Mouse (Mus musculus): Measurements from ENCODE around the gene Kcnn1. TPM values are rescaled to one million over a fixed set of nuclear protein-coding genes. Genes with fewer than 3 reads are reported as not detected.
A peak's percentile ranks its signal among the peaks of the same experiment; 100 is the strongest.

The Kcnn1 gene
- polyA plus RNA-seq, 1 experiment from 2014 or later = 2.0 TPM

- ATAC-seq = no peak
These were observed 19.8 kb downstream of the Kcnn1 start for GRCm38 (mm10) chr8:70843214-70843773.

GRCm38 (mm10) chr8:70842484-70842883, 20.6 kb downstream of the Kcnn1 start:
- no peak overlapping the region for H3K9ac ChIP-seq
- WGBS = 72% methylated on average over 25 of the region's 25 CpGs
- H3K9me3 ChIP-seq = no peaks in the 10 kb centered on the region
- no peak overlapping the region for H3K4me3 ChIP-seq (replicated peaks)
- ATAC-seq = no peak
- no peaks in the 10 kb centered on the region for H3K27me3 ChIP-seq (replicated peaks)
- no peak overlapping the region for H3K27ac ChIP-seq
- H3K4me2 ChIP-seq (replicated peaks) = no peak overlapping the region
- H3K4me1 ChIP-seq (replicated peaks) = peaks cover 20% of the 10 kb centered on the region
- no peaks in the 10 kb centered on the region for H3K36me3 ChIP-seq

More at GRCm38 (mm10) chr8:70843214-70843773, 19.8 kb downstream of the Kcnn1 start:
- Histone ChIP-seq H3K9ac (no peak overlapping the region), H3K27me3 (replicated peaks) (no peaks in the 10 kb centered on the region), H3K4me3 (replicated peaks) (no peak overlapping the region), H3K4me2 (replicated peaks) (no peak overlapping the region), H3K36me3 (no peaks in the 10 kb centered on the region), H3K9me3 (no peaks in the 10 kb centered on the region), H3K4me1 (replicated peaks) (peaks cover 20% of the 10 kb centered on the region), H3K27ac (no peak overlapping the region)
- 85% methylated on average over 5 of the region's 5 CpGs for WGBS

GRCm38 (mm10) chr8:70841147-70842072, 21.6 kb downstream of the Kcnn1 start:
- H3K4me1 ChIP-seq (replicated peaks) = peaks cover 20% of the 10 kb centered on the region
- WGBS = 26% methylated on average over 22 of the region's 22 CpGs
- H3K9me3 ChIP-seq = no peaks in the 10 kb centered on the region
- no peaks in the 10 kb centered on the region for H3K27me3 ChIP-seq (replicated peaks)
- peak overlapping the region; percentile 37; the same call in 1 of the 2 replicates for H3K4me2 ChIP-seq (replicated peaks)
- H3K9ac ChIP-seq = peak overlapping the region; percentile 26; the same call in 1 of the 2 replicates
- H3K4me3 ChIP-seq (replicated peaks) = no peak overlapping the region
- no peaks in the 10 kb centered on the region; the same call in 1 of the 2 replicates for H3K36me3 ChIP-seq
- H3K27ac ChIP-seq = peak overlapping the region; percentile 82; the same call in 1 of the 2 replicates
- peak; percentile 1; the same call in 1 of the 2 replicates for ATAC-seq

- no peak for ATAC-seq
- peaks cover 20% of the 10 kb centered on the region for H3K4me1 ChIP-seq (replicated peaks)
- H3K9ac ChIP-seq = no peak overlapping the region
- 44% methylated on average over 10 of the region's 10 CpGs for WGBS
- H3K4me3 ChIP-seq (replicated peaks) = no peak overlapping the region
- H3K9me3 ChIP-seq = no peaks in the 10 kb centered on the region
- peak overlapping the region; percentile 82 for H3K27ac ChIP-seq
- H3K4me2 ChIP-seq (replicated peaks) = peak overlapping the region; percentile 37; the same call in 1 of the 2 replicates
- no peaks in the 10 kb centered on the region; the same call in 1 of the 2 replicates for H3K36me3 ChIP-seq
- no peaks in the 10 kb centered on the region for H3K27me3 ChIP-seq (replicated peaks)
These were observed 22.5 kb downstream of the Kcnn1 start for GRCm38 (mm10) chr8:70840590-70840989.

GRCm38 (mm10) chr8:70839408-70840351, 23.4 kb downstream of the Kcnn1 start, which contains the start of gene Arrdc2:
Gene Arrdc2, minus strand, starts transcription at chr8:70839720.
- peak within 1 kb of the TSS; percentile 72 for H3K4me3 ChIP-seq (replicated peaks)
- H3K4me1 ChIP-seq (replicated peaks) = peaks cover 20% of the 10 kb centered on the region
- H3K27ac ChIP-seq = peak within 1 kb of the TSS; percentile 96
- 2% methylated on average over 55 of the region's 55 CpGs for WGBS
- no peaks in the 10 kb centered on the region for H3K9me3 ChIP-seq
- H3K27me3 ChIP-seq (replicated peaks) = no peaks in the 10 kb centered on the region
- peak within 1 kb of the TSS; percentile 87 for H3K4me2 ChIP-seq (replicated peaks)
- H3K36me3 ChIP-seq = no peaks in the 10 kb centered on the region; the same call in 1 of the 2 replicates
- ATAC-seq = peak; percentile 96
- peak within 1 kb of the TSS; percentile 81 for H3K9ac ChIP-seq

GRCm38 (mm10) chr8:70838654-70839407, 24.2 kb downstream of the Kcnn1 start:
- Histone ChIP-seq H3K36me3 (peaks cover 2% of the 10 kb centered on the region), H3K27me3 (replicated peaks) (no peaks in the 10 kb centered on the region), H3K4me2 (replicated peaks) (peak overlapping the region; percentile 87), H3K4me3 (replicated peaks) (peak overlapping the region; percentile 72), H3K27ac (peak overlapping the region; percentile 96), H3K9me3 (no peaks in the 10 kb centered on the region), H3K9ac (peak overlapping the region; percentile 81), H3K4me1 (replicated peaks) (peaks cover 20% of the 10 kb centered on the region)
- peak; percentile 68 for ATAC-seq
- WGBS = 2% methylated on average over 66 of the region's 66 CpGs

- H3K4me1 ChIP-seq (replicated peaks) = peaks cover 25% of the 10 kb centered on the region
- no peaks in the 10 kb centered on the region for H3K9me3 ChIP-seq
- H3K27me3 ChIP-seq (replicated peaks) = no peaks in the 10 kb centered on the region
- no peak for ATAC-seq
- peaks cover 2% of the 10 kb centered on the region for H3K36me3 ChIP-seq
- H3K9ac ChIP-seq = no peak overlapping the region
- no peak overlapping the region for H3K4me3 ChIP-seq (replicated peaks)
- H3K27ac ChIP-seq = no peak overlapping the region
- no peak overlapping the region for H3K4me2 ChIP-seq (replicated peaks)
- WGBS = 89% methylated on average over 12 of the region's 12 CpGs
These were observed 26.4 kb downstream of the Kcnn1 start for GRCm38 (mm10) chr8:70836666-70837065.

- Histone ChIP-seq H3K4me3 (replicated peaks) (no peak overlapping the region), H3K4me1 (replicated peaks) (peaks cover 11% of the 10 kb centered on the region), H3K9me3 (no peaks in the 10 kb centered on the region), H3K4me2 (replicated peaks) (no peak overlapping the region), H3K27me3 (replicated peaks) (no peaks in the 10 kb centered on the region), H3K9ac (no peak overlapping the region), H3K27ac (no peak overlapping the region), H3K36me3 (peaks cover 2% of the 10 kb centered on the region)
- no peak for ATAC-seq
- 93% methylated on average over 3 of the region's 3 CpGs for WGBS
These were observed 29.0 kb downstream of the Kcnn1 start for GRCm38 (mm10) chr8:70834071-70834470.

- Histone ChIP-seq H3K4me3 (replicated peaks) (no peak overlapping the region), H3K27ac (no peak overlapping the region), H3K27me3 (replicated peaks) (no peaks in the 10 kb centered on the region), H3K4me2 (replicated peaks) (no peak overlapping the region), H3K36me3 (peaks cover 2% of the 10 kb centered on the region), H3K9me3 (no peaks in the 10 kb centered on the region), H3K4me1 (replicated peaks) (peaks cover 9% of the 10 kb centered on the region), H3K9ac (0 out of 2 replicates have a peak overlapping the region, but pooled peaks have one; percentile 3)
- no peak for ATAC-seq
- WGBS = 57% methylated on average over 15 of the region's 15 CpGs
These were observed 29.5 kb downstream of the Kcnn1 start for GRCm38 (mm10) chr8:70833520-70833919.

- whole genome bisulfite sequencing = 42% methylated on average over 9 of the region's 9 CpGs
- Histone ChIP-seq H3K4me2 (replicated peaks) (no peak overlapping the region), H3K27ac (no peak overlapping the region), H3K9me3 (no peaks in the 10 kb centered on the region), H3K4me3 (replicated peaks) (no peak overlapping the region), H3K4me1 (replicated peaks) (peaks cover 7% of the 10 kb centered on the region; the same call in 1 of the 2 replicates), H3K9ac (0 out of 2 replicates have a peak overlapping the region, but pooled peaks have one; percentile 3), H3K36me3 (peaks cover 2% of the 10 kb centered on the region), H3K27me3 (replicated peaks) (no peaks in the 10 kb centered on the region)
- no peak for ATAC-seq
These were observed 30.0 kb downstream of the Kcnn1 start for GRCm38 (mm10) chr8:70833018-70833482.

- H3K36me3 ChIP-seq = peaks cover 2% of the 10 kb centered on the region
- no peaks in the 10 kb centered on the region for H3K27me3 ChIP-seq (replicated peaks)
- H3K9me3 ChIP-seq = no peaks in the 10 kb centered on the region
- 71% methylated on average over 11 of the region's 11 CpGs for WGBS
- ATAC-seq = no peak
- no peak overlapping the region for H3K4me3 ChIP-seq (replicated peaks)
- H3K4me1 ChIP-seq (replicated peaks) = peaks cover 7% of the 10 kb centered on the region; the same call in 1 of the 2 replicates
- no peak overlapping the region for H3K4me2 ChIP-seq (replicated peaks)
- no peak overlapping the region for H3K9ac ChIP-seq
- H3K27ac ChIP-seq = no peak overlapping the region
These were observed 30.7 kb downstream of the Kcnn1 start for GRCm38 (mm10) chr8:70832371-70832770.
